Mouse (Mus musculus) spleen, adult 2 months (tissue): ENCODE results near the gene Ttll13. TPM values are rescaled to one million over a fixed set of nuclear protein-coding genes. Genes with fewer than 3 reads are reported as not detected.

ENCODE experiments used
- DNase-seq, 2 experiments: peaks; one replicate each; pipeline versions ENCODE4 v3.0.0 to v3.0.0-alpha.2; 2012 to 2021; ENCODE audit warnings: low spot score in 2 of 2, low read depth in 1 of 2
- H3K27ac ChIP-seq: fragments of 200-500 bp; 2 replicates; pipeline ENCODE4 v1.5.1; 2012; ENCODE audit warnings: low read length, inconsistent platforms; ENCODE audit not compliant: insufficient read depth
- H3K27me3 ChIP-seq: fragments of 200-500 bp; 2 replicates; pipeline ENCODE4 v1.6.1; 2012; ENCODE audit warnings: mild to moderate bottlenecking, moderate library complexity, low read length, inconsistent platforms; ENCODE audit not compliant: control insufficient read depth, insufficient read depth
- H3K36me3 ChIP-seq: fragments of 200-500 bp; 2 replicates; pipeline ENCODE4 v1.6.1; 2012; ENCODE audit warnings: mild to moderate bottlenecking, low read length, inconsistent platforms; ENCODE audit not compliant: control insufficient read depth, insufficient read depth
- H3K4me1 ChIP-seq: fragments of 200-500 bp; 2 replicates; pipeline ENCODE4 v1.6.1; 2011; ENCODE audit warnings: inconsistent platforms; ENCODE audit not compliant: control insufficient read depth, insufficient read depth, insufficient read length
- H3K4me3 ChIP-seq: fragments of 200-500 bp; 2 replicates; pipeline ENCODE4 v1.5.1; 2011; ENCODE audit warnings: mild to moderate bottlenecking, inconsistent platforms; ENCODE audit not compliant: insufficient read depth, insufficient read length; ENCODE audit errors: extremely low read depth
- CTCF ChIP-seq: fragments of 200-500 bp; IDR thresholded peaks from 2 replicates; pipeline ENCODE4 v1.5.1; 2011; ENCODE audit warnings: mild to moderate bottlenecking, inconsistent platforms; ENCODE audit not compliant: insufficient read depth, insufficient read length, insufficient replicate concordance; ENCODE audit errors: extremely low read depth
- POLR2A ChIP-seq: fragments of 200-500 bp; IDR thresholded peaks from 2 replicates; pipeline ENCODE4 v1.6.1; 2011; ENCODE audit warnings: low read depth, low read length, inconsistent platforms
- WGBS: fragments of 180-500 bp; shearing (Covaris S2); methylation state at CpG from one replicate; pipeline ENCODE4 v1.1.7; 2018; 5-methylcytosine and 5-hydroxymethylcytosine counted together
- polyA plus RNA-seq: library from polyadenylated mRNA; depleted of rRNA; stranded (reverse); fragments of >200 nt; gene quantifications from 2 replicates; pipeline ENCODE4 v1.2.3, GENCODE M21; 2012

Ttll13 gene
- polyA plus RNA-seq, 1 experiment, result 0.25 TPM

GRCm38 (mm10) chr7:80200588-80200945, 45.6 kb upstream of the Ttll13 start:
- Histone ChIP-seq H3K4me3 (peak overlapping the region; percentile 91), H3K36me3 (peaks cover 4% of the 10 kb centered on the region), H3K27ac (peak overlapping the region; percentile 96), H3K27me3 (no peaks in the 10 kb centered on the region), H3K4me1 (peaks cover 57% of the 10 kb centered on the region)
- 70% methylated on average over 6 of the region's 6 CpGs for WGBS
- no peak for DNase-seq
- TF ChIP-seq CTCF (no peak), POLR2A (no peak)

DNA sequence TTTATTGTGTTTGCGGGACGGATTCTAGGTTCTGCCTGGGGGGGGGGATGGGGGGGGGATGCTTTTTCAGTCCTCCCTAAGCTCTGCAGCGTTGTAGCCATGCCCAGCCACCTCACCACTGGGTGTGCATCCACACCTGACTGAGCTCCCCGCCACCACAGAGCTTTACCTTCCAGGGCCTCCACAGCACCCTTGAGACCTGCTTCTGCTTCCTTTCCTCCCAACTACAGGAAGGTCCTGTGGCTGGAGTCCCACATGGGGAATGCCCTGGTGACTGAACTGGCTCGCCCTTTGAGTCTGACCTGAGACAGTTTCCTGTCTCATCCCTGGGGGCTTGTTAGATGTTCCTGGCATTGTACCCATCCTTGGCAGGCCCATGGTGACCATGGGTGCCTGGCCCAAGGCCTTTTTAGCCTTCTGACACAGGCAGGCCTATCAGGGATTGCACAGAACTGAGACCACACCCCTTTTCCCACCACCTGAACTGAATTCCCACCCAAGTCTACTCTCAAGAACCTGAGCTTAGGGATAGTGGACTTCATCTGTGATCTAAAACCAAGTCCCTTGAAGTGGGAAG, 45.1 kb upstream of the Ttll13 start:
- Histone ChIP-seq H3K4me1 (peaks cover 62% of the 10 kb centered on the region), H3K27ac (peak overlapping the region; percentile 96), H3K36me3 (peaks cover 4% of the 10 kb centered on the region), H3K4me3 (peak overlapping the region; percentile 91; the same call in 1 of the 2 replicates), H3K27me3 (no peaks in the 10 kb centered on the region)
- TF ChIP-seq POLR2A (no peak), CTCF (no peak)
- peak in 1 of 2 experiments; percentile 63 for DNase-seq
- 28% methylated on average over 5 of the region's 5 CpGs for WGBS

DNA sequence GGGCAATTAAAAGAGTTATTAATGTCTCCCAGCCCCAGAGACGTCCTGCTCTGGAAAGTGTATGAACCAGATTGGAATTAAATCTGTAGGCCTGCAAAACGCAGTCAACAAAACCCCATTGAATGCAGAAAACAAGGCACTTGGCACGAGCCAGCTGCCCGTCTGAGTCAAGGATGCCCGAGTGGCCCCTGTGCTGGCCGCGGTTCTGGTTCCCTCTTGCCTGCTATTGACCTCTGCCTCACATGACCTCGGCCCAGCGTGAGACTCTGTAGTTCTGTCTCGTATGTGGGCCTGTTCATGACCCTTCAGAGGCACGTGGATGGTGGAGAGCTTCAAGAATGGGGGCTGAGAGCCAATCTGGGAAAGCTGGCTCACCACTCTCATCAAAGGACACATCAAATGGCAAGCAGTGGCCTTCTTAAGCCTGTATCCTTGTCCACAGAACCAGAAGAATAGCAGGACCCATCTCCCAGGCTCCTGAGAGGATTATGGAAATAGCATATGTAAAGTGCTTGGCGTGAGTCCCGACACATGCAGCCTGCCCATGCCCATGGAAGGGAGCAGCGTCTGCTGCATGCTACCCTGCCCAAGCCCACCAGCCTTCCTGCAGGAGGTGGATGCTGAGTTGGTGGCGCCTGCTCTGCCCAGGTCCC, 44.2 kb upstream of the Ttll13 start:
- 88% methylated on average over 15 of the region's 15 CpGs for WGBS
- no peak for DNase-seq
- H3K27ac ChIP-seq, result peak overlapping the region; percentile 74
- TF ChIP-seq CTCF, result no peak
- TF ChIP-seq POLR2A, result no peak
- H3K36me3 ChIP-seq, result peaks cover 4% of the 10 kb centered on the region
- no peaks in the 10 kb centered on the region for H3K27me3 ChIP-seq
- no peak overlapping the region for H3K4me3 ChIP-seq
- peaks cover 71% of the 10 kb centered on the region for H3K4me1 ChIP-seq

GRCm38 (mm10) chr7:80202961-80203360, 43.2 kb upstream of the Ttll13 start:
- TF ChIP-seq CTCF (no peak), POLR2A (no peak)
- Histone ChIP-seq H3K36me3 (peaks cover 4% of the 10 kb centered on the region), H3K27ac (peak overlapping the region; percentile 74), H3K4me1 (peaks cover 74% of the 10 kb centered on the region), H3K4me3 (peak overlapping the region; percentile 7; the same call in 1 of the 2 replicates), H3K27me3 (no peaks in the 10 kb centered on the region)
- no peak for DNase-seq
- 58% methylated on average over 5 of the region's 5 CpGs for WGBS

DNA sequence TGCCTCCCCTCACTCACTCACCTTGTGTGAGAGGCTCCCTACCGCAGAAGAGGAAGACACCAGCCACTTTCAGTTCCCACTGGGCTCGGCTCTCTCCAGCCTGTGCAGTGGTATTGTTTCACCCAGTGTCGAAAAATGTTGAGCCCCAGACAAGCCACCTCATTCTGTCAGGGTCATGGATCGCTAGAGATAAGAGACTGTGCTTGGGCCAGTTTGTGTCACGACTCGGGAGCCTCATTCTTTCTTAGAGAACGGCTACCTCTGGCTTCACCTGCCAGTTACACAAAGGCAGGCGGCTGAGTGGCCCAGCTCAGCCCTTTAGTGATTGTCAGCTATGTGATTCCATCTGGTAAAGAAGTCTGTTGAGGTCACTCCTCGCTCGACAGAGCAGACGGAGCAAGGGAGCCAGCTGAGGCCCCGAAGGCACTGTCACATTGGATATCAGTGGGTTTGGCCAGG, 42.5 kb upstream of the Ttll13 start:
- Histone ChIP-seq H3K27me3 (no peaks in the 10 kb centered on the region), H3K27ac (peak overlapping the region; percentile 74), H3K4me1 (peaks cover 81% of the 10 kb centered on the region), H3K36me3 (peaks cover 4% of the 10 kb centered on the region), H3K4me3 (0 out of 2 replicates have a peak overlapping the region, but pooled peaks have one; percentile 11)
- whole genome bisulfite sequencing, result 15% methylated on average over 12 of the region's 12 CpGs
- TF ChIP-seq POLR2A (no peak), CTCF (no peak)
- DNase-seq, result peak in 1 of 2 experiments; percentile 78

- H3K4me1 ChIP-seq, result peaks cover 88% of the 10 kb centered on the region
- DNase-seq, result peak in 1 of 2 experiments; percentile 52
- peak overlapping the region; percentile 16 for H3K27ac ChIP-seq
- TF ChIP-seq POLR2A (no peak), CTCF (no peak)
- no peak overlapping the region for H3K4me3 ChIP-seq
- H3K36me3 ChIP-seq, result peaks cover 4% of the 10 kb centered on the region
- 20% methylated on average over 4 of the region's 4 CpGs for WGBS
- H3K27me3 ChIP-seq, result no peaks in the 10 kb centered on the region
Observed at GRCm38 (mm10) chr7:80204362-80204761, 41.8 kb upstream of the Ttll13 start.

GRCm38 (mm10) chr7:80204961-80205360, 41.2 kb upstream of the Ttll13 start:
- H3K27ac ChIP-seq, result peak overlapping the region; percentile 16; the same call in 1 of the 2 replicates
- H3K27me3 ChIP-seq, result no peaks in the 10 kb centered on the region
- no peak overlapping the region for H3K4me3 ChIP-seq
- TF ChIP-seq CTCF, result no peak
- no peak for TF ChIP-seq POLR2A
- no peak for DNase-seq
- WGBS, result 14% methylated on average over 7 of the region's 7 CpGs
- peaks cover 87% of the 10 kb centered on the region for H3K4me1 ChIP-seq
- H3K36me3 ChIP-seq, result peaks cover 4% of the 10 kb centered on the region
